Mouse (Mus musculus) heart, adult 2 months (tissue): ENCODE results near the gene Gm20503. TPM values are rescaled to one million over a fixed set of nuclear protein-coding genes. Genes with fewer than 3 reads are reported as not detected.

Source experiments
- DNase-seq, 2 experiments: peaks; one replicate each; pipeline ENCODE4 v3.0.0; 2021
- H3K27ac ChIP-seq: fragments of 200-600 bp; 2 replicates; pipeline ENCODE4 v1.8.1; 2022
- H3K27me3 ChIP-seq: fragments of 200-500 bp; 2 replicates; pipeline ENCODE4 v1.6.1; 2012; ENCODE audit warnings: mild to moderate bottlenecking, low read length, inconsistent platforms, mixed read lengths; ENCODE audit not compliant: control insufficient read depth, insufficient read depth
- H3K36me3 ChIP-seq: fragments of 200-500 bp; 2 replicates; pipeline ENCODE4 v1.6.1; 2012; ENCODE audit warnings: low read length, inconsistent platforms; ENCODE audit not compliant: control insufficient read depth, insufficient read depth
- H3K4me1 ChIP-seq: fragments of 200-500 bp; 2 replicates; pipeline ENCODE4 v1.6.1; 2011; ENCODE audit warnings: low read length; ENCODE audit not compliant: control insufficient read depth, insufficient read depth
- H3K4me3 ChIP-seq: fragments of 200-600 bp; 2 replicates; pipeline ENCODE4 v1.8.1; 2022
- H3K79me2 ChIP-seq: fragments of 200-500 bp; replicated peaks from 2 replicates; pipeline ENCODE4 v1.6.1; 2012; ENCODE audit warnings: mild to moderate bottlenecking, inconsistent platforms, low read length, moderate library complexity, mixed read lengths; ENCODE audit not compliant: control insufficient read depth, insufficient read depth
- H3K9ac ChIP-seq: fragments of 200-500 bp; 2 replicates; pipeline ENCODE4 v1.6.1; 2012; ENCODE audit warnings: low read depth, mild to moderate bottlenecking, control low read depth, inconsistent platforms, low read length, mixed read lengths
- CTCF ChIP-seq: fragments of 200-600 bp; IDR thresholded peaks from 2 replicates; pipeline ENCODE4 v1.8.1; 2022; ENCODE audit warnings: antibody characterized with exemption, mild to moderate bottlenecking, moderate library complexity
- EP300 ChIP-seq: fragments of 200-500 bp; IDR thresholded peaks from 2 replicates; pipeline ENCODE4 v1.6.1; 2011; ENCODE audit warnings: low read depth, low read length, control low read depth; ENCODE audit not compliant: insufficient read depth
- POLR2A ChIP-seq: fragments of 200-500 bp; IDR thresholded peaks from 2 replicates; pipeline ENCODE4 v1.6.1; 2011; ENCODE audit warnings: mild to moderate bottlenecking, low read depth, low read length, control low read depth; ENCODE audit not compliant: insufficient read depth
- WGBS: fragments of 180-500 bp; shearing (Covaris S2); methylation state at CpG from one replicate; pipeline ENCODE4 v1.1.7; 2018; 5-methylcytosine and 5-hydroxymethylcytosine counted together
- intact Hi-C: fragments of 180-260 bp; cut with DNase I; formaldehyde crosslinking; loops from one replicate; pipeline ENCODE4 v1.15.1; 2025
- polyA plus RNA-seq: library from polyadenylated mRNA; depleted of rRNA; stranded (reverse); fragments of >200 nt; gene quantifications from 2 replicates; pipeline ENCODE4 v1.2.3, GENCODE M21; 2012
- total RNA-seq, 2 experiments: library from RNA; stranded (reverse); gene quantifications; 2 replicates each; pipeline ENCODE4 v1.2.3; 2021

Gm20503 gene
- total and polyA plus RNA-seq, 3 experiments = 5.7 TPM; not detected in 1

GRCm38 (mm10) chr4:58981421-58981820, 21.6 kb upstream of the Gm20503 start:
- intact Hi-C loops = no loop called here
- WGBS = 93% methylated on average over 6 of the region's 6 CpGs
- no peak overlapping the region for H3K27ac ChIP-seq

GRCm38 (mm10) chr4:58982806-58983205, 20.2 kb upstream of the Gm20503 start:
- intact Hi-C loops = no loop called here
- Histone ChIP-seq H3K36me3 (no peaks in the 10 kb centered on the region), H3K4me3 (no peak overlapping the region), H3K27ac (no peak overlapping the region), H3K79me2 (no peaks in the 10 kb centered on the region), H3K27me3 (no peaks in the 10 kb centered on the region), H3K4me1 (peaks cover 1% of the 10 kb centered on the region; the same call in 1 of the 2 replicates), H3K9ac (no peak overlapping the region)
- 86% methylated on average over 8 of the region's 8 CpGs for WGBS
- no peak for DNase-seq
- TF ChIP-seq POLR2A = no peak

More at GRCm38 (mm10) chr4:58981421-58981820, 21.6 kb upstream of the Gm20503 start:
- DNase-seq = no peak
- TF ChIP-seq EP300 (no peak), CTCF (no peak), POLR2A (no peak)
- Histone ChIP-seq H3K36me3 (no peaks in the 10 kb centered on the region), H3K79me2 (no peaks in the 10 kb centered on the region), H3K9ac (no peak overlapping the region), H3K4me3 (no peak overlapping the region), H3K27me3 (no peaks in the 10 kb centered on the region), H3K4me1 (peaks cover 1% of the 10 kb centered on the region; the same call in 1 of the 2 replicates)

- no peaks in the 10 kb centered on the region for H3K79me2 ChIP-seq
- H3K27ac ChIP-seq = no peak overlapping the region
- peak; percentile 74 to 86 for DNase-seq
- no peak overlapping the region for H3K9ac ChIP-seq
- peaks cover 1% of the 10 kb centered on the region; the same call in 1 of the 2 replicates for H3K4me1 ChIP-seq
- WGBS = 6% methylated on average over 7 of the region's 7 CpGs
- no peaks in the 10 kb centered on the region for H3K27me3 ChIP-seq
- no peak overlapping the region for H3K4me3 ChIP-seq
- intact Hi-C loops = loop anchor here (1.0 to 5.0 kb wide), 3 partner anchors 14 to 202 kb away; partner anchors contain the start of genes Gng10 and Ugcg
- TF ChIP-seq POLR2A (no peak), EP300 (0 out of 2 replicates have a peak, but pooled peaks have one; percentile 41), CTCF (peak; percentile 99)
- H3K36me3 ChIP-seq = no peaks in the 10 kb centered on the region
Observed at GRCm38 (mm10) chr4:58985157-58985648, 17.8 kb upstream of the Gm20503 start.

GRCm38 (mm10) chr4:58986540-58987190, 16.3 kb upstream of the Gm20503 start, which contains the start of gene Ptgr1:
Ptgr1 (minus strand) TSS chr4:58987119.
- no peaks in the 10 kb centered on the region for H3K79me2 ChIP-seq
- intact Hi-C loops = loop anchor here (5.0 kb wide), 1 partner anchor 201 kb away; the partner anchor contains the start of gene Ugcg
- H3K9ac ChIP-seq = peak within 1 kb of the TSS; percentile 64
- under 1% methylated on average over 28 of the region's 28 CpGs for WGBS
- DNase-seq = peak; percentile 79 to 86
- H3K36me3 ChIP-seq = no peaks in the 10 kb centered on the region
- H3K27ac ChIP-seq = peak within 1 kb of the TSS; percentile 43
- TF ChIP-seq EP300 (no peak), POLR2A (peak; percentile 62; the same call in 1 of the 2 replicates)
- no peaks in the 10 kb centered on the region for H3K27me3 ChIP-seq
- peak within 1 kb of the TSS; percentile 60 for H3K4me3 ChIP-seq
- H3K4me1 ChIP-seq = peaks cover 1% of the 10 kb centered on the region; the same call in 1 of the 2 replicates

- WGBS = 68% methylated on average over 7 of the region's 7 CpGs
- no peak for DNase-seq
- Histone ChIP-seq H3K27ac (no peak overlapping the region), H3K79me2 (no peaks in the 10 kb centered on the region), H3K4me3 (no peak overlapping the region), H3K27me3 (no peaks in the 10 kb centered on the region), H3K9ac (no peak overlapping the region), H3K4me1 (peaks cover 1% of the 10 kb centered on the region; the same call in 1 of the 2 replicates), H3K36me3 (no peaks in the 10 kb centered on the region)
- intact Hi-C loops = loop anchor here (5.0 kb wide), 1 partner anchor 198 kb away; the partner anchor contains the start of gene Ugcg
- TF ChIP-seq CTCF (no peak), EP300 (no peak), POLR2A (no peak)
Observed at GRCm38 (mm10) chr4:58989303-58989898, 13.6 kb upstream of the Gm20503 start.
